Mouse (Mus musculus): ENCODE results near the gene Kcne4.

Gene Kcne4

GRCm38 (mm10) chr1:78860056-78860455 lies 43.5 kb downstream of the Kcne4 start:
- DNase-seq (ENCODE audit: low spot score): no peak

GRCm38 (mm10) chr1:78862281-78862680 lies 45.7 kb downstream of the Kcne4 start:
- DNase-seq (ENCODE audit: low spot score): no peak

- no peak for DNase-seq (ENCODE audit: low spot score)
Measured at GRCm38 (mm10) chr1:78863833-78864232, 47.3 kb downstream of the Kcne4 start.

- DNase-seq (ENCODE audit: low spot score): no peak
Measured at GRCm38 (mm10) chr1:78864351-78864750, 47.8 kb downstream of the Kcne4 start.

- no peak for DNase-seq (ENCODE audit: low spot score)
Measured at GRCm38 (mm10) chr1:78864799-78865346, 48.3 kb downstream of the Kcne4 start.

- no peak for DNase-seq (ENCODE audit: low spot score)
Measured at GRCm38 (mm10) chr1:78865991-78866390, 49.4 kb downstream of the Kcne4 start.

GRCm38 (mm10) chr1:78866455-78866854 lies 49.9 kb downstream of the Kcne4 start:
- DNase-seq (ENCODE audit: low spot score): no peak

Measured in retina, embryonic 14.5 days (tissue).